In the genomic region with DNA sequence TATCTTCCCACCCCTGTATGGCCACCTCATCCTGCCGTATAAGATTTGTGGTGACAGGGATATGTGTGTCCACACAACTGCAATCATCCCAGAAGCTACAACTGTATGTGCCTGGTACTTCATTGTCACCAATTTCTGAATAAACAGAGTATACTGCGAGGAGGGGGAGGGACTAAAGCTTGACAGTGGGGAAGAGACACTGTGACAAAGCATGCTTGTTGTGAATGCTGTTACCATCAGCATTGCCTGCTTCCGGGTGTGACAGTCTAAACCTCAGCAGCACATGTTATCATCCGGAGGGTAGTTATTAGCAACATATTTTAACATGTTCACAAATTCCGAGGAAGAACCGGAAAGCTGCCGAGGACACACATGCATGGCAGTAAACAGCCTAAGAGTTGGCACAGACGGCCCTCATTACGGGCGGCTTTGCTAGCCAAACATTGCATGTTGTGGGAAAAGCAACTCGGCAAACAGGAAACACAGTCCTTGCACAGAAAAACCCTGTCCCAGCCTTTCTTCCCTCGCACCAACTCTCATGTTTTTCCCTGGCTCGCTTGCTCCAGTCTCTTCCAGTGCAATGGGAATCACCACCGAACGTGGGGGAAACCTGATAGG, we compare ENCODE assay signal across 14 mouse cellular contexts. TPM values are rescaled to one million over a fixed set of nuclear protein-coding genes. Genes with fewer than 3 reads are reported as not detected.
DNase-seq lines count a peak whose midpoint lies in the region; ATAC-seq lines count a peak whose summit lies in the region.
"Had no signal": no experiment of that assay in that cellular context is flagged by ENCODE, and none has a peak within 500 bp of the region (broad histone marks: within the 10 kb centered on the region; RNA-seq: fewer than 3 reads in every experiment).

No protein-coding gene starts in this region.

- H3K4me1 ChIP-seq in hindbrain, embryonic 12.5 days: peaks cover 61% of the 10 kb centered on the region
- peaks cover 12% of the 10 kb centered on the region; the same call in 1 of the 2 replicates for H3K4me1 ChIP-seq in hindbrain, embryonic 11.5 days (replicated peaks; ENCODE audit: control insufficient read depth, insufficient read depth, low read length)
- H3K4me1 ChIP-seq in hindbrain, embryonic 14.5 days (replicated peaks; ENCODE audit: control insufficient read depth, insufficient read depth, low read length): peaks cover 68% of the 10 kb centered on the region

- 79% methylated on average over 15 of the region's 15 CpGs for WGBS in hindbrain, embryonic 12.5 days
- 82% methylated on average over 15 of the region's 15 CpGs for WGBS in hindbrain, embryonic 11.5 days
- WGBS in hindbrain, embryonic 14.5 days: 66% methylated on average over 15 of the region's 15 CpGs

- no peaks in the 10 kb centered on the region for H3K9me3 ChIP-seq in hindbrain, embryonic 12.5 days (replicated peaks)
- no peaks in the 10 kb centered on the region for H3K9me3 ChIP-seq in hindbrain, embryonic 11.5 days (ENCODE audit: control insufficient read depth, low read length)
- no peaks in the 10 kb centered on the region for H3K9me3 ChIP-seq in hindbrain, embryonic 14.5 days (ENCODE audit: control insufficient read depth, low read length)

- H3K27ac ChIP-seq in hindbrain, embryonic 12.5 days: peak overlapping the region; percentile 30; the same call in 1 of the 2 replicates
- no peak overlapping the region for H3K27ac ChIP-seq in hindbrain, embryonic 11.5 days (ENCODE audit: low read depth, low read length)
- H3K27ac ChIP-seq in hindbrain, embryonic 14.5 days: peak overlapping the region; percentile 33; the same call in 1 of the 2 replicates
- H3K27ac ChIP-seq: liver, embryonic 14.5 days had no signal

- no peak overlapping the region for H3K9ac ChIP-seq in hindbrain, embryonic 12.5 days
- no peak overlapping the region for H3K9ac ChIP-seq in hindbrain, embryonic 11.5 days (ENCODE audit: low read depth, low read length)
- H3K9ac ChIP-seq in hindbrain, embryonic 14.5 days: peak overlapping the region; percentile 40
- H3K9ac ChIP-seq: liver, embryonic 14.5 days had no signal

- H3K4me3 ChIP-seq in hindbrain, embryonic 12.5 days: no peak overlapping the region
- H3K4me3 ChIP-seq in hindbrain, embryonic 11.5 days (ENCODE audit: low read depth, low read length): no peak overlapping the region
- H3K4me3 ChIP-seq in hindbrain, embryonic 14.5 days (replicated peaks; ENCODE audit: low read length): peak overlapping the region; percentile 3; the same call in 1 of the 2 replicates

- H3K4me2 ChIP-seq in hindbrain, embryonic 12.5 days (replicated peaks): peak overlapping the region; percentile 32
- H3K4me2 ChIP-seq in hindbrain, embryonic 11.5 days (replicated peaks; ENCODE audit: low read depth, low read length): no peak overlapping the region
- H3K4me2 ChIP-seq in hindbrain, embryonic 14.5 days (replicated peaks): peak overlapping the region; percentile 58

- no peak for ATAC-seq in hindbrain, embryonic 12.5 days (ENCODE audit: low FRiP score)
- ATAC-seq in hindbrain, embryonic 11.5 days (ENCODE audit: low FRiP score): no peak
- ATAC-seq in hindbrain, embryonic 14.5 days (ENCODE audit: low FRiP score): no peak

- DNase-seq in hindbrain, embryonic 11.5 days (ENCODE audit: low spot score): no peak
- peak; percentile 73 for DNase-seq in brain, adult 2 months (ENCODE audit: low read depth, low spot score)
- peak; percentile 59 to 60 for DNase-seq in cerebellum, postnatal 10 days
- no peak for DNase-seq in hindbrain, embryonic 14.5 days (ENCODE audit: low spot score)
- DNase-seq in adrenal gland, adult 2 months: no peak
- no peak for DNase-seq in lung, postnatal 36 days
- DNase-seq in kidney, postnatal 10 days: no peak
- DNase-seq: adrenal gland, adult 8-10 months; thymus, postnatal 4 days had no signal

- H3K36me3 ChIP-seq in hindbrain, embryonic 12.5 days: 0 out of 2 replicates have a peak, but pooled peaks cover 4% of the 10 kb centered on the region
- H3K36me3 ChIP-seq in hindbrain, embryonic 11.5 days (ENCODE audit: control insufficient read depth, insufficient read depth, low read length): no peaks in the 10 kb centered on the region
- no peaks in the 10 kb centered on the region for H3K36me3 ChIP-seq in hindbrain, embryonic 14.5 days (replicated peaks; ENCODE audit: control insufficient read depth, insufficient read depth)

- H3K27me3 ChIP-seq in hindbrain, embryonic 12.5 days: no peaks in the 10 kb centered on the region
- H3K27me3 ChIP-seq in hindbrain, embryonic 11.5 days (ENCODE audit: control insufficient read depth, insufficient read depth, low read length): no peaks in the 10 kb centered on the region
- no peaks in the 10 kb centered on the region for H3K27me3 ChIP-seq in hindbrain, embryonic 14.5 days (ENCODE audit: control insufficient read depth, insufficient read depth, low read length)

RNA-seq across cellular contexts. Expression of a gene that starts 41.9 kb away (rescaled TPM):
- polyA plus RNA-seq in hindbrain, embryonic 12.5 days (2016; fragmentation: Nextera tagmentation; extraction: Ambion mirVana): 1.4 and 2.4 TPM in 2 replicates
- 0.99 and 1.6 TPM in 2 replicates for polyA plus RNA-seq in hindbrain, embryonic 11.5 days (2014; fragmentation: Nextera tagmentation; extraction: Ambion mirVana)
- polyA plus RNA-seq in hindbrain, embryonic 14.5 days (2014; fragmentation: Nextera tagmentation; extraction: Ambion mirVana): 0.74 and 2.7 TPM in 2 replicates
- total RNA-seq in adrenal gland, adult 2 months (2021): under 1 TPM in 1 of 2 experiments, not detected in 1; 0.84 TPM
- not detected in 2 replicates for polyA plus RNA-seq in adrenal gland, adult 2 months (2012; rRNA removed)
- total RNA-seq: adrenal gland, adult 8-10 months; hematopoietic stem cell, adult 5-6 weeks; left cerebral cortex, postnatal 10 days; neutrophil, adult 5-6 weeks had no signal

Comparison
In these comparisons a context has a peak if more than half of its experiments do, and no peak if none do; other contexts are left out.
1. DNase-seq: peak in brain, adult 2 months (single experiment) and cerebellum, postnatal 10 days (2 of 2); none in hindbrain, embryonic 11.5 days (single experiment), hindbrain, embryonic 14.5 days (single experiment), adrenal gland, adult 2 months (single experiment), lung, postnatal 36 days (single experiment) and kidney, postnatal 10 days (single experiment).